Mouse (Mus musculus) intestine, embryonic 15.5 days (tissue): ENCODE measurements around the gene Hspb2. TPM values are rescaled to one million over a fixed set of nuclear protein-coding genes. Genes with fewer than 3 reads are reported as not detected.

ENCODE experiments used
- ATAC-seq: fragments of 200-750 bp; cut with Nextera tagmentation; 2 replicates; pipeline ENCODE4 v1.8.0; 2017; ENCODE audit warnings: moderate TSS enrichment, moderate library complexity
- H3K27ac ChIP-seq: fragments of 300-500 bp; sonication (generic); 2 replicates; pipeline ENCODE4 v1.5.1; 2015; ENCODE audit warnings: mild to moderate bottlenecking, inconsistent platforms
- H3K27me3 ChIP-seq: fragments of 300-500 bp; sonication (generic); replicated peaks from 2 replicates; pipeline ENCODE4 v1.6.1; 2015; ENCODE audit warnings: inconsistent platforms
- H3K36me3 ChIP-seq: fragments of 300-500 bp; sonication (generic); 2 replicates; pipeline ENCODE4 v1.6.1; 2015; ENCODE audit warnings: inconsistent platforms
- H3K4me1 ChIP-seq: fragments of 300-500 bp; sonication (generic); replicated peaks from 2 replicates; pipeline ENCODE4 v1.6.1; 2015; ENCODE audit warnings: inconsistent platforms
- H3K4me2 ChIP-seq: fragments of 300-500 bp; sonication (generic); replicated peaks from 2 replicates; pipeline ENCODE4 v1.6.1; 2015; ENCODE audit warnings: mild to moderate bottlenecking, inconsistent platforms
- H3K4me3 ChIP-seq: fragments of 300-500 bp; sonication (generic); replicated peaks from 2 replicates; pipeline ENCODE4 v1.5.1; 2015; ENCODE audit warnings: inconsistent platforms
- H3K9ac ChIP-seq: fragments of 300-500 bp; sonication (generic); 2 replicates; pipeline ENCODE4 v1.6.1; 2015; ENCODE audit warnings: inconsistent platforms
- H3K9me3 ChIP-seq: fragments of 300-500 bp; sonication (generic); 2 replicates; pipeline ENCODE4 v1.6.1; 2016; ENCODE audit warnings: inconsistent platforms
- WGBS: fragments of 180-500 bp; shearing (Covaris S2); methylation state at CpG from one replicate; pipeline ENCODE4 v1.1.7; 2015; 5-methylcytosine and 5-hydroxymethylcytosine counted together
- polyA plus RNA-seq: library from polyadenylated mRNA; unstranded; fragments of >200 nt; fragmentation: Nextera tagmentation; extraction: Ambion mirVana; gene quantifications from 2 replicates; pipeline ENCODE4 v1.2.1, GENCODE M21; 2015

Gene Hspb2
- polyA plus RNA-seq, 1 experiment from 2014 or later, result 5.3 TPM

DNA sequence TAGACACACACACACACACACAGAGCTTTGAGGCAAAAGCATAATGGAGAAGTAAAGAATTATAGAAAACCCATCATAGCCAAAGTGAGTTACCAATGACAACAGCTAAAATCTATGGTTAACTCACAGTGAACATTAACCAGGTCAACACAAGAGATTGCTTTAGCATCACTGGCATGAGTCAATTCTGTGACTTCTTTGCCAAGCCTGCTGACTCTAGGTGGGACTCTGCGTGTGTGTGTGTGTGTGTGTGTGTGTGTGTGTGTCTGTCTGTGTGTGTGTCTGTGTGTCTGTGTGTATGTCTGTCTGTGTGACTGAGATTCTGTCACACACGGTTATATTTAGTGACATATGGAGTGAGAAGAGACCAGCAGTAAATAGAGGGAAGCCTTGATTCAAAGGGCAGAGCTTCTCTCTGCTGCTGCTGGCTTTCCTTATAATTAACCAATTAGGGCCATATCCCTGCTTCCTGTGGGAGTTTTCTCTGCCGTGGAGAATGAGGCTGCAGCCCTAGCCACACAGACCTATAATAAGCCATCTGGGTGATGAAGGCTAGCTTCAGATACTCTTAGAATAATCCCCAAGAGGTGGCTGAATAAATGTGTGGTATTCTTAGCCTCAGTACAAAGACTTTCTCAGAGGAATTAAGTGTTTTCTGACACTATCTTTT lies 27.4 kb downstream of the Hspb2 start:
- Histone ChIP-seq H3K4me2 (no peak overlapping the region), H3K4me3 (no peak overlapping the region), H3K36me3 (no peaks in the 10 kb centered on the region), H3K4me1 (peaks cover 8% of the 10 kb centered on the region), H3K9ac (no peak overlapping the region), H3K9me3 (no peaks in the 10 kb centered on the region), H3K27ac (no peak overlapping the region), H3K27me3 (no peaks in the 10 kb centered on the region)
- WGBS, result 43% methylated on average over 3 of the region's 3 CpGs
- ATAC-seq, result no peak

DNA sequence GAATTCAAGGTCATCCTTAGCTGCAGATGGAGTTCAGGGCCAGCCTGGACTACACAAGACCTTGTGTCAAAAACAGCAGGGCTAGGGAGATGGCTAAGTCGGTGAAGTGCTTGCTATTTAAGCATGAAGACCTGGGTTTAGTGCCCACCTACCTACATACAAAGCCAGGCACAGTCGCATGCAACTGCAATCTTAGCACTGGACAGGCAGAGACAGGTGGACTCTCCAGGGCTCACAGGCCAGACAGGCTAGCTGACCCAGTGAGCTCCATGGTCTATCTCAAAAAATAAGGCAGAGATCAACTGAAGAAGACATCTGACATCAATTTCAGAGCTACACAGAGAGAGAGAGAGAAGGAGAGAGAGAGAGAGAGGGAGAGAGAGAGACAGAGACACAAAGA lies 28.0 kb downstream of the Hspb2 start:
- 84% methylated on average over 2 of the region's 2 CpGs for WGBS
- Histone ChIP-seq H3K4me2 (no peak overlapping the region), H3K9me3 (no peaks in the 10 kb centered on the region), H3K4me3 (no peak overlapping the region), H3K27ac (no peak overlapping the region), H3K27me3 (no peaks in the 10 kb centered on the region), H3K36me3 (no peaks in the 10 kb centered on the region), H3K4me1 (peaks cover 8% of the 10 kb centered on the region), H3K9ac (no peak overlapping the region)
- no peak for ATAC-seq

- ATAC-seq, result no peak
- peak overlapping the region; percentile 9; the same call in 1 of the 2 replicates for H3K27ac ChIP-seq
- 31% methylated on average over 7 of the region's 7 CpGs for WGBS
- no peaks in the 10 kb centered on the region for H3K36me3 ChIP-seq
- H3K4me1 ChIP-seq, result peaks cover 8% of the 10 kb centered on the region
- H3K4me3 ChIP-seq, result no peak overlapping the region
- no peaks in the 10 kb centered on the region for H3K9me3 ChIP-seq
- H3K27me3 ChIP-seq, result no peaks in the 10 kb centered on the region
- H3K9ac ChIP-seq, result no peak overlapping the region
- H3K4me2 ChIP-seq, result 0 out of 2 replicates have a peak overlapping the region, but pooled peaks have one; percentile 15
Measured at GRCm38 (mm10) chr9:50723406-50723805, 28.7 kb downstream of the Hspb2 start.

- Histone ChIP-seq H3K27ac (no peak overlapping the region), H3K4me1 (peaks cover 8% of the 10 kb centered on the region), H3K9me3 (no peaks in the 10 kb centered on the region), H3K27me3 (no peaks in the 10 kb centered on the region), H3K36me3 (no peaks in the 10 kb centered on the region), H3K9ac (no peak overlapping the region), H3K4me2 (no peak overlapping the region), H3K4me3 (no peak overlapping the region)
- no peak for ATAC-seq
- 57% methylated on average over 8 of the region's 8 CpGs for WGBS
Measured at GRCm38 (mm10) chr9:50722451-50722911, 29.7 kb downstream of the Hspb2 start.

GRCm38 (mm10) chr9:50721061-50721460 lies 31.1 kb downstream of the Hspb2 start:
- no peak overlapping the region for H3K4me2 ChIP-seq
- H3K36me3 ChIP-seq, result no peaks in the 10 kb centered on the region
- no peak for ATAC-seq
- no peak overlapping the region for H3K9ac ChIP-seq
- H3K27me3 ChIP-seq, result no peaks in the 10 kb centered on the region
- H3K4me1 ChIP-seq, result peaks cover 8% of the 10 kb centered on the region; the same call in 1 of the 2 replicates
- WGBS, result 30% methylated on average over 12 of the region's 12 CpGs
- H3K9me3 ChIP-seq, result no peaks in the 10 kb centered on the region
- no peak overlapping the region for H3K27ac ChIP-seq
- no peak overlapping the region for H3K4me3 ChIP-seq

DNA sequence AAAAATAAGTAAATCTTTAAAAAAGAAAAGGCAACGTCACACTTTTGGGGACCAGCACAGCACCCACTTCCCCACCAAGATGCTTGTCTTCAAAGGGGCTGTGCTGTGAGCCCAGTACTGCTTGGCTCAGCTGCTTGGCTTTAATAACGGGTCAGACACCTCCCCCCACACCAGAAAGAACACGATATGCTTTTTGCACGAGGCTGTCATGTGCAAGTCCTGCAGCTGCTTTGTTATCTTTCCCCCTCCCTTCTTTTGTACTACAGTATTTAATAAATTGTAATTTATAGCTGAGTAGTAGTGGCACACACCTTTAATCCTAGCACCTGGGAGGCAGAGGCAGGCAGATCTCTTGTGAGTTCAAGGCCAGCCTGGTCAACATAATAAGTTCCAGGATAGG lies 33.3 kb downstream of the Hspb2 start:
- Histone ChIP-seq H3K9ac (no peak overlapping the region), H3K4me2 (no peak overlapping the region), H3K9me3 (no peaks in the 10 kb centered on the region), H3K36me3 (no peaks in the 10 kb centered on the region), H3K27ac (no peak overlapping the region), H3K4me3 (no peak overlapping the region), H3K27me3 (no peaks in the 10 kb centered on the region), H3K4me1 (peaks cover 5% of the 10 kb centered on the region; the same call in 1 of the 2 replicates)
- ATAC-seq, result no peak
- WGBS, result 78% methylated on average over 4 of the region's 4 CpGs

- H3K36me3 ChIP-seq, result no peaks in the 10 kb centered on the region
- ATAC-seq, result no peak
- H3K4me2 ChIP-seq, result no peak overlapping the region
- H3K9me3 ChIP-seq, result no peaks in the 10 kb centered on the region
- no peaks in the 10 kb centered on the region for H3K4me1 ChIP-seq
- no peaks in the 10 kb centered on the region for H3K27me3 ChIP-seq
- H3K27ac ChIP-seq, result no peak overlapping the region
- no peak overlapping the region for H3K9ac ChIP-seq
- WGBS, result 46% methylated on average over 4 of the region's 4 CpGs
- no peak overlapping the region for H3K4me3 ChIP-seq
Measured at GRCm38 (mm10) chr9:50714188-50714587, 38.0 kb downstream of the Hspb2 start.

DNA sequence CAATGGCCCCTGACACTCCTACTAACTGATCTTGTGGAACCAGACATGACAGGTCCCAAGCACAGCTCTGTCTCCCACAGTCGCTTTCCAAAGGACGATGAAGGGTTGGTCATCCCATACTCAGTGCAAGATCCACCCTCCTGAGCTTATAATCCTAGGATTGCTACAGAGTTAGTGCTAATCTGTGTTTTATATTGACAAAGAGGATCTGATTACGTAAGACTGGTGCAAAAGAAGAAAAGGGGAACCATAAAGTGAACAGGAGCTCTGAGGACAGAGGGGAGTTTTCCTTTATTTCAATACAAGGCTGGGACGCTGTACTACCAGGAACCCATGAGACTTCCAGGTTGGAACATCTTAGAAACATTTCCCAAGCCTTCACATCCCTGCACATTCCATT lies 40.8 kb downstream of the Hspb2 start:
- Histone ChIP-seq H3K4me1 (no peaks in the 10 kb centered on the region), H3K9me3 (no peaks in the 10 kb centered on the region), H3K9ac (no peak overlapping the region), H3K27ac (no peak overlapping the region), H3K36me3 (no peaks in the 10 kb centered on the region), H3K4me2 (no peak overlapping the region), H3K27me3 (no peaks in the 10 kb centered on the region), H3K4me3 (no peak overlapping the region)
- no peak for ATAC-seq
- 82% methylated on average over 4 of the region's 4 CpGs for WGBS

DNA sequence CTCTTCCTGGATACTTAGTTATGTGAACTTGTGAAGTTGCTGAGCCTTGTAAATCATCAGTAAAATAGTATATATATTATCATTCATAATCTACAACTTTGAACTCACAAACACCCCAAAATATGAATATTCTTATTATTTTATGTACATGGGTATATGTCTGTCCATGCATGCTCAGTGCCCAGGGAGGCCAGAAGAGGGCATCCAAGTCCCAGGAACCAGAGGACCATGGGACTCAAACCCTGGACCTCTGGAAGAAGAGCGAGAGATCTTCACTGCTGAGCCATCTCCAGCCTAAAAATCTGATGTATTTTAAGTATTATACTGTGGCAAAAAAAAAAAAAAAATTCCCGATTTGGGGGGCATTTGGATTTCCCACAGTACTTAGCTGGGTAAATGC lies 43.0 kb downstream of the Hspb2 start:
- H3K4me3 ChIP-seq, result no peak overlapping the region
- H3K36me3 ChIP-seq, result no peaks in the 10 kb centered on the region
- H3K9ac ChIP-seq, result no peak overlapping the region
- no peak overlapping the region for H3K4me2 ChIP-seq
- ATAC-seq, result no peak
- 25% methylated on average over 2 of the region's 2 CpGs for WGBS
- no peaks in the 10 kb centered on the region for H3K9me3 ChIP-seq
- no peak overlapping the region for H3K27ac ChIP-seq
- H3K4me1 ChIP-seq, result no peaks in the 10 kb centered on the region
- H3K27me3 ChIP-seq, result no peaks in the 10 kb centered on the region

GRCm38 (mm10) chr9:50704907-50705306 lies 47.2 kb downstream of the Hspb2 start:
- 52% methylated on average over 6 of the region's 6 CpGs for WGBS
- Histone ChIP-seq H3K36me3 (no peaks in the 10 kb centered on the region), H3K4me3 (no peak overlapping the region), H3K9me3 (no peaks in the 10 kb centered on the region), H3K4me1 (no peaks in the 10 kb centered on the region), H3K27ac (no peak overlapping the region), H3K9ac (no peak overlapping the region), H3K4me2 (no peak overlapping the region), H3K27me3 (no peaks in the 10 kb centered on the region)
- ATAC-seq, result peak; percentile 84

Other genes with a start within 250 kb of the Hspb2 start
- 93.9 and 94.1 TPM in 2 replicates for gene Pts, start 223.6 kb downstream of the Hspb2 start, polyA plus RNA-seq
- 17.6 and 18.8 TPM in 2 replicates for gene Il18, start 197.5 kb downstream of the Hspb2 start, polyA plus RNA-seq
- 3.4 and 4.4 TPM in 2 replicates for gene Bco2, start 197.2 kb downstream of the Hspb2 start, polyA plus RNA-seq
- gene Tex12, start 191.0 kb downstream of the Hspb2 start, polyA plus RNA-seq, result 0.16 and 0.19 TPM in 2 replicates
- gene Sdhd, start 148.5 kb downstream of the Hspb2 start, polyA plus RNA-seq, result 544 and 560 TPM in 2 replicates
- 314 TPM in 2 replicates for gene Timm8b, start 148.4 kb downstream of the Hspb2 start, polyA plus RNA-seq
- 2.1 and 2.9 TPM in 2 replicates for gene Pih1d2, start 135.0 kb downstream of the Hspb2 start, polyA plus RNA-seq
- gene Nkapd1, start 134.9 kb downstream of the Hspb2 start, polyA plus RNA-seq, result 17.5 and 20.4 TPM in 2 replicates
- gene Dlat, start 92.6 kb downstream of the Hspb2 start, polyA plus RNA-seq, result 58.7 and 63.5 TPM in 2 replicates
- gene Dixdc1, start 12.8 kb downstream of the Hspb2 start, polyA plus RNA-seq, result 6.1 and 6.8 TPM in 2 replicates
- 15.9 and 18.7 TPM in 2 replicates for gene 2310030G06Rik, start 5.8 kb downstream of the Hspb2 start, polyA plus RNA-seq
- gene Cryab, start 1.0 kb downstream of the Hspb2 start, polyA plus RNA-seq, result 51.7 and 62.6 TPM in 2 replicates
- gene Fdxacb1, start 15.9 kb upstream of the Hspb2 start, polyA plus RNA-seq, result 11.0 and 11.6 TPM in 2 replicates
- gene Alg9, start 22.7 kb upstream of the Hspb2 start, polyA plus RNA-seq, result 40.8 and 42.8 TPM in 2 replicates
- gene 1110032A03Rik, start 23.2 kb upstream of the Hspb2 start, polyA plus RNA-seq, result 26.1 and 30.6 TPM in 2 replicates
- gene Ppp2r1b, start 92.9 kb upstream of the Hspb2 start, polyA plus RNA-seq, result 62.8 and 65.7 TPM in 2 replicates